Mouse (Mus musculus): ENCODE measurements at regions not wholly inside any gene's neighbourhood (a gene's known extent, or its start where the extent isn't known, plus 50 kb on each side); places are given as distances from the start of the nearest gene placed in this dataset.

GRCm38 (mm10) chr15:41165534-41165933, 1031.4 kb downstream of the 9330182O14Rik start:
- TF ChIP-seq CTCF (IDR thresholded peaks at IDR 0.05; ENCODE audit: borderline replicate concordance, control insufficient read depth, extremely low read depth, insufficient read depth, low read length, poor library complexity) (no peak), POLR2A (IDR thresholded peaks at IDR 0.05; ENCODE audit: control insufficient read depth, extremely low read depth, insufficient read depth, low read length, poor library complexity) (no peak)
